Mouse (Mus musculus) cerebellum, postnatal 10 days (tissue): ENCODE data around the gene Tinag.
"Not testable (repeated sequence)": the region's sequence is repeated elsewhere in the genome, so short reads cannot be mapped to it uniquely, and the experiment has no call there.

Experiments
- DNase-seq, 2 experiments: peaks; one replicate each; pipeline ENCODE4 v3.0.0; 2021; ENCODE audit warnings: mixed read lengths in 2 of 2

Gene Tinag

DNA sequence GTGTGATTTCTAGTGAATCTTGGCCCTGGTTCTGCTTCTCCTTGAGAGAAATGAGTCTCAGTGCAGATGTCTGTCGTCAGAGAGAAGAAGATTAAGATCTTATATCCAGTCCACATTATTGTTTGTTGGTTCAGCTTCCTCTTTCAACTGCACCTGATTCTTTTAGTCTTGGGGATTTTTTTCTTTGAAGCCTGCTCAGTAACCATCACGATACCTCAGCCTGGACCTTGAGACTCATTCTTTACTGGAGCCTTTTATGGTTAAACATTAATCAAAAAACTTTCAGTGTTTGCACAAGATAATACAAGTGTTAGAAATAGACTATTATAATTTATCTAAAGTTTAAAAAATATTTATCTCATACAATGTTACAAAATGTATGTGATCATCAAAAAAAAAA, at the start of gene Tinag:
Gene Tinag, minus strand, starts transcription at position 210 of the 400 bp plus-strand sequence.
- no peak for DNase-seq

DNA sequence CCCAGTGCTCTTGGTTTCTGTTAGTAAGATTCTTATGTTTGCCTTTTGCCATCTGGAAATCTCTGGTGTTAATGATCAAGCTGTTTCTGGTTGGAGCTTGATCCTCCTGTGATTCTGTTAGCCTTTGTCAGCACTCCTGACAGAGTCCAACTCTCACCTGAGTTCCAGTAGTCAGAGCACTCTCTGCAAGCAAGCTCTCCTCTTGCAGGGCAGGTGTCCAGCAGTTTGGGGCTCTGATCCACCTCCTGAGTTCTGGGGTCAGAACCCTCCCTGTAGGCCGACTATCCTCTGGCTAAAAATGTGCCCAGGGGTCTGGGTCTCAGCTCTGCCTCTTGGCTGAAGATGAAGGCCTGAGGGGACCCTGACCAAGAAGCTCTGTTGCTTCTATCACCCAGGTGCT, 37.6 kb upstream of the Tinag start:
- DNase-seq, result not testable (repeated sequence)

DNA sequence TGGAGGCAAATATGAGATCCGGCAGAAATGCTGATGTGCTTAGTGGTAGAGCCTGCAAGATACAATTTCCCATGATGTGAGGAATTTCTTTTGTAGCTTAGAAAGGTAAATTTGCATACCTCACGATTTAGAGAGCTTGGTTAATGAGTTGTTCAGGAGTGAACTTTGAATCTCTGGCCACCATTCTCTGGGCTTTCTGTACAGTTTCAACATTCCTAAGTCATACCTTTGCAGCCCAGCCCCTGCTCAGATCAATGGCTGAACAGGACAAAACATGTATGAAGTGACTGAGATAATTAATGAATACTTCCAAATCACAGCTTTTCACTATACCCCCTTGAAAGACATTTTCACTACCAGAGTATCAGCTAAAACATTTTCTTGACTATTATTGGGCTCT, 26.1 kb upstream of the Tinag start:
- DNase-seq, result no peak

DNA sequence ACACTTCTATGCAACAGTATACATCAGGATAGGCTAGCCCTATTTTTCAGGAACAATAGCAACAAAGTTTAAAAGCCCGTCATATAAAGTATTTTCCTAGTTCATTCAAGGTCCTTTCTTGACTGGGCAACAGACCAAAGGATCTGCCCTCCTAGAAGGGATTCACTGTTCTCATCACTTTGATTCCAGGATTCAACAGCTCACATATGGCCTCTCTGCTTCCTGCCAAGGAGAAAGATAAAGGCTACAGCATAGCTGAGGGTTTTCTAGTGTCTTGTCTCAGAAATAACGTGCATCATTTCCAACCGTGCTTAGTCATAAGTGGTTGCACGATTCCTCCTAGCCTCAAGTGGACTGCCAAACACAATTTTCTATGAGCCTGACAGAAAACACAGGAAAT, 11.0 kb upstream of the Tinag start:
- peak; percentile 68 to 72 for DNase-seq

DNA sequence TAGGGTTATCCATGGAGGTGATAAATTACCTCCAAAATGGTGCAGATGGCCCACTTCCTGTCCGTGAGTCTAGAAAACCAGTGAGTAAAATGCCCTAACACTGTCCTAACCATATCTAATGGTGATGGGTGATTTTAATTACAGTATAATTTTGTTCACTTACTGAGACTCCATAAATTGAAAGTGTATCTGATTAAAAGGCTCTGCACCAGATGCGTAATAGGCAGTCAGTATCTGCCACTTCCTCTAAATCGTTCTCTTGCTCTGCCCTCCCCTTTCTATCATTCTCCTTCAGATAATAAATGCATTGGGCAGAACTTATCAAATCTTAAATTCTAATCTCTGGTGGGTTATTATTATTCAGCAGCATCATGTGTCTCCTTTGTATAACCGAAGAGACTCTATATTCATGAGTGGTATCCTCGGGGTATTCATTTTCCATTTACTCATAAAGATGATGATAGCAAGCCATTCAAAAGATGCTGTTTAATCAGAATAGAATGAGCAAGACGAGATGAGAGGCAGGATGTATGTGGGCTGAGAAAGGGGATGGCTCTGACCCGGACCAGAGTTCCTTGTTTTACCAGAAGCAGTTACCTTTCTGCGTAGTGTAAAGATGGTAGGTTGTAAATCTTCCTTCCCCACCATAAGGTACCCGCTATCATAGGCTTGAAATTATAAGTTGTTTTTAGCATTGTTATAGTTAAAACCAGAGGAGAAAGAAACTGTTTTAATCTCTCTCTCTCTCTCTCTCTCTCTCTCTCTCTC, 9.0 kb upstream of the Tinag start:
- no peak for DNase-seq

DNA sequence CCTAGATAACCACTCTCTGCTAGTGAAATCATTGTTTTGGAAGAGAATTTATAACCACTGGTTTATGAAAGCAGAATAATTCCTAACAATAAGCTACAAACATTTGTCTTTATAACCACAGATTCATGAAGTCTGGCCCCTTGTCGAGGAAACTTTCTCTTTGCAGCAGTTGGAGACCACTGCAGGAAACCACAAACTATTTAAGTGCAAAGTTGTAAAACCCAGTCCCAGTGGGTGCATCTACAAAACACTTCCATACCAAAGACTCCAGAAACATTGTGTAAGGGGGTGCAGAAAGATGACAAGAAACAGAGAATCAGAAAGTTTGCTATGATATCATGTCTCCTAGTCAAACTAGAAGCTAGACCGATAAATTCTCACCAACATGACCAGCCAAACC, 5.8 kb upstream of the Tinag start:
- DNase-seq, result no peak

DNA sequence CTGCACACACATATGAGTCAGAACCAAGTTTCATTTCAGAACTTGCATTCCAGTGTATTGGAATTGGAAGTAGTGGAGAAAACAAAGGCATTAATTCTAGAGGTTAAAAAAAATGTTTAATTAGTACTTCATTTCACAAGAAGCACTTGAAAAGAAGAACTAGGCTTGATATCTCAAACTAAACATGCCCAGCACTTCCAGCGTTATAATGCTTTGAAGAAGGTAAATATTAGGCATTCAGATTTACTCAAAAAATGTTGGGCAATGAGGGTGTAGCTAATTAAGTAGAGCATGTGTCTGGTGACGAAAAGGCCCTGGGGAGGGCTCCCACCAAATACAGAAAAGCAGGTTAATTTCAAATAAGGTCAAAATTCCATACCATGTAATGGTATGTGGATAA, 4.1 kb upstream of the Tinag start:
- no peak for DNase-seq

DNA sequence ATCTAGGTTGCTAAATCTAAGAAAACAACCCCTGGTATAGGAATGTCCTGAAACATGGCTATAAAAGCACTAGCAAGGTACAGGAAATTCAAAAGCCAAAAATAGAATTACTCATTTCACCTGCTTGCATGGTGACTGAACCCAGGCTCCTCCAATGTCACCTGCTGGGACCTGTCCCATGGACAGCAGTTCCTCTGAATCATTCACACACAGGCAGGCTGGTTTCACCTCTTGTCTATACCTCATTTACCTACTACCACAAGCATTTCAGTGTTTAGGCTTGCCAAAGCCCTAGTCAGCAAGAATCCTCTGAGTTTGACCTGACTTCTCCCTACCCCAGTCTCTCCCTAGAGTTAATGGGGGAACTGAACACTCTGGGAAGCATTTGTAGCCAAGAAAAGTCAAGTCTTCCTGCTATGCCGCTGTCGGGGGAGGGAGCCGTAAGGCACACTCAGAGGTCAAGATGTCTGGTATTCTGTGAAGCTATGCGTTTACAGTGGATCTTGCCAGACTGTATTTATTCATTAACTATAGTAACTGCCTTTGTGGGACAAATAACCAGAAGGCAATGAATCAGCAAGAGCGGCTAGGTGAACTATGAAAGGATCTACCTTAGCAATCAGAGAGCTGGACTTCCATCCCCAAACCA, 597 bp upstream of the Tinag start:
- no peak for DNase-seq

DNA sequence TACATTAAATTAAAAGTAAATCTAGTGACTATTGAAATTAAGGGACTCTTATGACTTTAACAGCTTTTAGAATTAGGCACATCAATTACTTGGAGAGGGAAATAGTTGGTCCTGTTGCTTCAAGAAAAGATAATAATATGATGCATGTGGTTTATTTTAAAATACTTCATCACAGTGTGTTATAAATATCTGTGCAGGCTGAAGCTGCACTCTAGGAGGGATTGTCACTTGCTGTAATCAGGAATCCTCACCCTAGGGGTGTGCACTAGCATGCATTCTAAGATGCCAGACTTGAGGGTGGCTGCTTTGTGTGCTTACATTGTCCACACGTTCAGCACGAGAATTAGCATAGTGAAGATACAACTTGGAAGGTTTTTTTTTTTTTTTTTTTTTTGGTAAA, 10.2 kb downstream of the Tinag start:
- DNase-seq, result no peak

DNA sequence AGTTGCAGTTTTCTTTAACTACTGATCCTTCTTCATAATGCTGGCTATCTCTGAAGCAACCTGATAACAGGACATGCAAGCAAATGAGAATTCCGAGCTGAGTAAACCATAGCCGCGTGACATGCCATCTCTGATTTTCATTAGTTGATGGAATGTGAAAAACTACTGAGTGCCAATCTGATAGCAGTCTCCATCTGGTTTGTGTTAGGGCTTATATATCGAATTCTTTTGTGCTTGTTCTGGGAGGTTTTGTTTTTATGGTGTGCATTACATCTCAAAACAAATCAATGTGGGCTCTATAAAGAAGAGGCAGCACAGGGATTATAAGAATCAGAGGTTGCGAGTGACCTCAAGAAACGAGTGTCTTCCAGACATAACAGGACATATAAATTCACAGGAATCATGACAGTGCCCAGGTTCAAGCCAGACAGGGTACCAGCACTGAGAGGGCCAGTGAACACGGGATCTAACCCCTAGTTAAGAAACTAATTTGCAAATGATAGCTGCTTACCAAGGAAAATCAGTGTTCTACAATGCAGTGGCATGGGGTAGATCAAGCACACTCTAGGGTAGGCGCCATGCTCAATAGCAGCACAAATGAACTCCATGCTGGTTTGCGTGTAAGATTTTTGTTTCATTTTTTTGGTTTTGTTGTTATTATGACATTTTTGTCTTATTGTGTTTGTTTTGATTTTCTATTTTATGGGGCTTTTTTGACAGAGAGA, 13.0 kb downstream of the Tinag start:
- no peak for DNase-seq

DNA sequence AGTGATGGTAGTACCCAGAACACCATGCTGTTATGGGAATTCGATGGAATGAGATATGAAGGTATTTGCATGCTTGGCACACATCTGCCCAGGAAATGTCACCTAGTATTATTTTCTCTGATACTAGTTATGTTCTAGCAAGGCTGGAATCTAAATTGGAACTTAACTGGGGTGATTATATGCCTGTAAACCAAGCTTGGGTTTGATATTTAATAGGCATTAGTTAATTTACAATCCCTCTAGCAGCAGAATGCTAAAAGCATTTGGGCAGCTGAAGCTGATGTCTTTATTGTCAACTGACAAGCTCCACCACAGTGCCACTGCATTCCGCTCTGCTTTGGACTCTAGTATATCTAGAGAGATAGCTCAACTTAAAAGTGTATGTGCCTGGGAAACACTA, 20.3 kb downstream of the Tinag start:
- DNase-seq, result no peak

DNA sequence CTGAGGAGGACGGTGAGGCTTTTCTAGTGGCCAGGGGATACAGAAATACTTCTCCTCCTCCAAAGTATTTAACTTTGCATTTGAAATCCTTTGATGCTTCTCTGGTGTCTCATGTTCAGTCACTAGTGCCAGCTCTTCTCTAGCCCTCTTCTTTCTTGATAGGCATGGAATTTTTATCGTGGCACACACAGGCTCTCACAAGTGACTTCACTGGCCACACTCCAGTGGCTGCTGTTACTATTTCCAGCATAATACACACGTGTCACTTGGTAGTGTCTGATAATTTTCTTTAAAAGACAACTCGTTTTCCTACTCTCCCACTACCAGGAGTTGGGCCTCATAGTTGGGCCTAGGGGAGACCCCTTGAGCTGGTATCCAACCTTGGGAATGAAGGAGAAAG, 26.7 kb downstream of the Tinag start:
- no peak for DNase-seq

DNA sequence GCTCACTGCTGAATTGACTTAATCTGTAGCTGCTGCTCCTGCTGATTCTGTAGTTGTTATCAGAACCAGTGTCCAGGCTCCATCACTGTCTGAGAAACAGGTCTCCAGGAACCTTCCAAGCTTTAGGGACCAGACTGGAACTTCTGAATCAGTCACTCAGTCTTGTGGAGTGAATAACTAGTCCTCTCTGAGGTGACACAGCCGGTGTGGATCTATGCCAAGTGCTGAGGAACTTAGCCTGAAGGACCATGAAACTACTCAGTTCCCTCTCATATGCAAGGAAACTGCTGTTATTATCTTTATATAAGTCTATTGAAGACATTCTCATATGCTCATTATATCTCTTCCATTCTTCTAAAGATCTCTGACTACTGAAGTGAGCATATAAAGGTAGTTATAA, 49.6 kb downstream of the Tinag start:
- peak in 1 of 2 experiments; percentile 4 for DNase-seq

DNA sequence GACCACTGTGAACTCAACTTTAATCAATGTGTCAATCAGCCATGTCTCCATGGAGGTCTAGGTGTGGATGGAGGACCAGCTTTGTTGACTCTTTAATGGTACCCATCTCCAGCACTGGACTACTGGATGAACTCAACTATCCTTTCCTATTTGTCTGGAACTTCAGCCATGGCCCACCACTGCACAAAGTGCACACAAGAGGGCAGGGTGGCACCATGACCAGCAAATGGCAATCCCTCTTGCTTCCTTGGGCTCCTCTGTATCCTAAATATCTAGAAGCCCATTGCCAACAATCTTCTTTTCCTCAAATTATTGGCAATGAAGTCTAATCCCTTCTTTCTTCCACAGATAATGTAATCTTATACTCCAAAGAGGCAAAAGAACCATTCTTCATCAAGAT, 55.6 kb downstream of the Tinag start:
- DNase-seq, result peak; percentile 62

DNA sequence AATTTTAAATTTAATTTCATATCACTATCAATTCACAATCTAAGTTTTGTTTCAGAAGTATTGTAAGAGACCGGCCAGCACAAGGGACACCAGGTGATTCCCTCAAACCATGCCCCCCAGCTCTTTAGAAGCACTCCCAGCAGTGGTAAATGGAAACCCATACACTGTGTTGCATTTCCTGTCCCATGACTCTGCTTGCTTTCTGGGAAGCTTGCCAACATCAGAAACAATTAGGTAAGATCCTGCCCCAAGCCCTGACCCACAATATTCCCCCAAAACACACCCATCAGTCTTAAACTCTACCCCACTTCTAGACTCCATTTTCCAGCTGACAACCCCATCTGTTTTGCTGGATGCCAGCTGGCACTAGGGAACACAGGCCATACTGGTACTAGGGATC, 110.8 kb downstream of the Tinag start:
- DNase-seq, result no peak

DNA sequence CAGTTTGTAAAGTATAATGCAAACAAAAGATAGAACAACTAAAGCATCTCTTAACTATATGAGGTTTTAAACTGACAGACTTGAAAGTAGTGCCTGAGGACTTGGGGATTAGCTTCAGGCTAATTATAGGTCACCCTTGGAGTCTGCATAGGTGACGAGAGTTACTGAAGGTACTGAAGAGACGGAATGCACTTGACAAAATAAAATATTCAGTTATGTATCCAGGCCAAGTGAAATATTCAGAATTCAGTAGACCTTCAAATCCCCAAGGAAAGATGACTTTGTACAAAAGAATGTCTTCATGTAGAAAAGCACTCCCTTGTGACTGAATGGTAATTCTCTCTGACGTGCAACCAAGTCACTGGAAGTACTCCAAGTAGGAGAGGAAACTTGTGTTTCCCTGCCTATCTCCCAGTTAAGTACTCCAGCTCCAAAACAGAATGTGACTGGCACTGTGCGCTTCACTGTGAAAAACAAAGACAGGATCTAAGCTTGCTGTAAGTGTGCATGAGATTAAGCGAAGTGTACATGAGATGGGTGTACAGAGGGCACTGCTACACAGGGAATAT, 130.4 kb downstream of the Tinag start:
- DNase-seq, result no peak
